Mouse (Mus musculus) fibroblast of lung, adult 2 months (primary cell): ENCODE measurements around the gene Thpo.
A peak's percentile ranks its signal among the peaks of the same experiment; 100 is the strongest.

Experiments
- DNase-seq: peaks from one replicate; pipeline ENCODE4 v3.0.0-alpha.2; 2011; ENCODE audit warnings: low read depth

Gene Thpo

GRCm38 (mm10) chr16:20733731-20734730 is at the start of gene Thpo:
TSS of gene Thpo (minus strand) at chr16:20734511.
- no peak for DNase-seq

GRCm38 (mm10) chr16:20783891-20784290 is 49.6 kb upstream of the Thpo start:
- no peak for DNase-seq

GRCm38 (mm10) chr16:20781101-20781630 is 46.9 kb upstream of the Thpo start:
- no peak for DNase-seq

- DNase-seq, result no peak
Observed at GRCm38 (mm10) chr16:20779846-20780245, 45.5 kb upstream of the Thpo start.

- DNase-seq, result no peak
Observed at GRCm38 (mm10) chr16:20775021-20775420, 40.7 kb upstream of the Thpo start.

- no peak for DNase-seq
Observed at GRCm38 (mm10) chr16:20765244-20765643, 30.9 kb upstream of the Thpo start.

GRCm38 (mm10) chr16:20761681-20762080 is 27.4 kb upstream of the Thpo start:
- DNase-seq, result no peak

GRCm38 (mm10) chr16:20757385-20757784 is 23.1 kb upstream of the Thpo start:
- no peak for DNase-seq

- peak; percentile 76 for DNase-seq
Observed at GRCm38 (mm10) chr16:20756052-20756451, 21.7 kb upstream of the Thpo start.

GRCm38 (mm10) chr16:20750518-20750917 is 16.2 kb upstream of the Thpo start:
- no peak for DNase-seq

- peak; percentile 60 for DNase-seq
Observed at GRCm38 (mm10) chr16:20746641-20747040, 12.3 kb upstream of the Thpo start.

- no peak for DNase-seq
Observed at GRCm38 (mm10) chr16:20739845-20740244, 5.5 kb upstream of the Thpo start.

- no peak for DNase-seq
Observed at GRCm38 (mm10) chr16:20736823-20737222, 2.5 kb upstream of the Thpo start.

GRCm38 (mm10) chr16:20736168-20736567 is 1.9 kb upstream of the Thpo start:
- no peak for DNase-seq

GRCm38 (mm10) chr16:20735651-20736050 is 1.3 kb upstream of the Thpo start:
- no peak for DNase-seq

- no peak for DNase-seq
Observed at GRCm38 (mm10) chr16:20732925-20733730, 1.2 kb downstream of the Thpo start, which contains the start of gene Chrd. TSS of gene Chrd (plus strand) at chr16:20733127.

GRCm38 (mm10) chr16:20732251-20732924 is 1.9 kb downstream of the Thpo start:
- DNase-seq, result no peak

- no peak for DNase-seq
Observed at GRCm38 (mm10) chr16:20731688-20732087, 2.6 kb downstream of the Thpo start.

GRCm38 (mm10) chr16:20730293-20730711 is 4.0 kb downstream of the Thpo start:
- DNase-seq, result no peak

GRCm38 (mm10) chr16:20726384-20726783 is 7.9 kb downstream of the Thpo start:
- peak; percentile 56 for DNase-seq

- no peak for DNase-seq
Observed at GRCm38 (mm10) chr16:20725750-20726149, 8.6 kb downstream of the Thpo start.

GRCm38 (mm10) chr16:20725321-20725720 is 9.0 kb downstream of the Thpo start:
- DNase-seq, result no peak
